Comparison of ENCODE assay signal across 8 mouse cellular contexts in genomic region chr13:85288843-85289713, GRCm38 (mm10). TPM values are rescaled to one million over a fixed set of nuclear protein-coding genes. Genes with fewer than 3 reads are reported as not detected.
DNase-seq lines count a peak whose midpoint lies in the region; ATAC-seq lines count a peak whose summit lies in the region.

TSS of gene Rasa1 (minus strand) at chr13:85289130.

- H3K4me1 ChIP-seq in embryonic facial prominence, embryonic 13.5 days = no peaks in the 10 kb centered on the region; the same call in 1 of the 2 replicates
- peaks cover 4% of the 10 kb centered on the region for H3K4me1 ChIP-seq in limb, embryonic 13.5 days
- H3K4me1 ChIP-seq in midbrain, embryonic 16.5 days (ENCODE audit: control insufficient read depth, insufficient read depth, low read length) = peaks cover 10% of the 10 kb centered on the region

- peak within 1 kb of the TSS; percentile 100 for H3K27ac ChIP-seq in embryonic facial prominence, embryonic 13.5 days
- peak within 1 kb of the TSS; percentile 100 for H3K27ac ChIP-seq in limb, embryonic 13.5 days
- peak within 1 kb of the TSS; percentile 99 for H3K27ac ChIP-seq in midbrain, embryonic 16.5 days (ENCODE audit: low read length)

- under 1% methylated on average over 93 of the region's 97 CpGs for WGBS in embryonic facial prominence, embryonic 13.5 days
- under 1% methylated on average over 81 of the region's 97 CpGs for WGBS in limb, embryonic 13.5 days
- WGBS in midbrain, embryonic 16.5 days = under 1% methylated on average over 81 of the region's 97 CpGs

- H3K9me3 ChIP-seq in embryonic facial prominence, embryonic 13.5 days = no peaks in the 10 kb centered on the region
- H3K9me3 ChIP-seq in limb, embryonic 13.5 days = no peaks in the 10 kb centered on the region
- no peaks in the 10 kb centered on the region for H3K9me3 ChIP-seq in midbrain, embryonic 16.5 days (replicated peaks; ENCODE audit: control insufficient read depth, low read length, poor library complexity, severe bottlenecking)

- peak within 1 kb of the TSS; percentile 97 for H3K9ac ChIP-seq in embryonic facial prominence, embryonic 13.5 days
- H3K9ac ChIP-seq in limb, embryonic 13.5 days = peak within 1 kb of the TSS; percentile 98
- peak within 1 kb of the TSS; percentile 98 for H3K9ac ChIP-seq in midbrain, embryonic 16.5 days (ENCODE audit: low read depth, low read length)

- DNase-seq in 3134 (ENCODE audit: extremely low read depth, insufficient read length, low spot score) = peak; percentile 99
- DNase-seq in adrenal gland, postnatal 36 days = peak; percentile 97
- peak; percentile 93 to 97 for DNase-seq in heart, adult 18-20 months
- DNase-seq in kidney, adult 8-10 months = peak; percentile 95 to 96
- DNase-seq in spleen, postnatal 10 days (ENCODE audit: low spot score in 2 of 2) = peak; percentile 87 to 92

- H3K4me2 ChIP-seq in embryonic facial prominence, embryonic 13.5 days = peak within 1 kb of the TSS; percentile 68
- peak within 1 kb of the TSS; percentile 70 for H3K4me2 ChIP-seq in limb, embryonic 13.5 days (replicated peaks)
- peak within 1 kb of the TSS; percentile 78 for H3K4me2 ChIP-seq in midbrain, embryonic 16.5 days (ENCODE audit: low read length)

- H3K4me3 ChIP-seq in embryonic facial prominence, embryonic 13.5 days = peak within 1 kb of the TSS; percentile 97
- peak within 1 kb of the TSS; percentile 98 for H3K4me3 ChIP-seq in limb, embryonic 13.5 days
- peak within 1 kb of the TSS; percentile 100 for H3K4me3 ChIP-seq in midbrain, embryonic 16.5 days (ENCODE audit: low read depth, low read length)

- peak; percentile 100 for ATAC-seq in embryonic facial prominence, embryonic 13.5 days (ENCODE audit: insufficient number of reproducible peaks, insufficient read depth, low FRiP score, low TSS enrichment, low read depth)
- ATAC-seq in limb, embryonic 13.5 days (ENCODE audit: low FRiP score, low read depth) = peak; percentile 99
- peak; percentile 97 for ATAC-seq in midbrain, embryonic 16.5 days

- no peaks in the 10 kb centered on the region for H3K27me3 ChIP-seq in embryonic facial prominence, embryonic 13.5 days
- no peaks in the 10 kb centered on the region for H3K27me3 ChIP-seq in limb, embryonic 13.5 days
- no peaks in the 10 kb centered on the region for H3K27me3 ChIP-seq in midbrain, embryonic 16.5 days (ENCODE audit: control insufficient read depth, insufficient read depth, low read depth, low read length)

- H3K36me3 ChIP-seq in embryonic facial prominence, embryonic 13.5 days = no peaks in the 10 kb centered on the region
- H3K36me3 ChIP-seq in limb, embryonic 13.5 days = no peaks in the 10 kb centered on the region
- no peaks in the 10 kb centered on the region for H3K36me3 ChIP-seq in midbrain, embryonic 16.5 days (ENCODE audit: control insufficient read depth, insufficient read depth, low read length)

RNA-seq across cellular contexts. Expression of gene Rasa1, which starts in this region (rescaled TPM):
- 10 to 100 TPM; 43.3 to 46.0 TPM for total RNA-seq in adrenal gland, postnatal 36 days (2021)
- polyA plus RNA-seq in embryonic facial prominence, embryonic 13.5 days (2015; fragmentation: Nextera tagmentation; extraction: Ambion mirVana) = 53.2 and 63.0 TPM in 2 replicates
- 10 to 100 TPM; 25.7 to 26.4 TPM for total RNA-seq in heart, adult 18-20 months (2021)
- polyA plus RNA-seq in limb, embryonic 13.5 days (2015; fragmentation: Nextera tagmentation; extraction: Ambion mirVana) = 55.6 and 58.0 TPM in 2 replicates
- 55.5 and 56.8 TPM in 2 replicates for polyA plus RNA-seq in midbrain, embryonic 16.5 days (2015; fragmentation: Nextera tagmentation; extraction: Ambion mirVana)

Comparison
In these comparisons a context has a peak if more than half of its experiments do, and no peak if none do; other contexts are left out.
1. Peak in every context shown above with its lines: DNase-seq, ATAC-seq, H3K4me3 ChIP-seq and H3K27ac ChIP-seq.